Mouse (Mus musculus) heart, postnatal 36 days (tissue): ENCODE measurements around the gene Prkcq. TPM values are rescaled to one million over a fixed set of nuclear protein-coding genes. Genes with fewer than 3 reads are reported as not detected.

Experiments
- DNase-seq, 2 experiments: peaks; one replicate each; pipeline ENCODE4 v3.0.0; 2021 to 2022
- intact Hi-C: fragments of 180-260 bp; cut with DNase I; formaldehyde crosslinking; loops from one replicate; pipeline ENCODE4 v1.15.1; 2025
- total RNA-seq, 2 experiments: library from RNA; stranded (reverse); gene quantifications; 2 replicates each; pipeline ENCODE4 v1.2.3; 2021

Gene Prkcq
- total RNA-seq, 2 experiments from 2014 or later: 2.1 TPM

DNA sequence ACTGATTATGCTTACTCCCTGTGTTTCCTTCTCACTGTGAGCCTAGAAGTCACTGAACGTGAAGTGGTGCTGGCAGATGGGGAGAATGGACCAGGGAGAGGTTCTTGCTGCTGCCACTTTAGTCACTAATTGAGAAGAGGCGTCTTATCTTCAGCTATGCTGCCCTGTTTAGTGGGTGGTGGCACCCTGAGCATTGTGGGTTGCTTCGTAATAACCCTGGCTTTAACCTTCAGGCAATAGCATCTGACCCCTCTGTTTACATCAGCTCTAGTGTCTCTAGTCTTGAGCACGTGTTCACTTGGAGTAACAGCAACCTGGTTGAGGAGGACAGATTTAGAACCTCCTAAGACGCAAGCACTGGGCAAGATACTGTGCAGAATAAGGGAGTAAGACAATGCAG is 44.9 kb downstream of the Prkcq start:
- intact Hi-C loops: no loop called here
- no peak for DNase-seq

DNA sequence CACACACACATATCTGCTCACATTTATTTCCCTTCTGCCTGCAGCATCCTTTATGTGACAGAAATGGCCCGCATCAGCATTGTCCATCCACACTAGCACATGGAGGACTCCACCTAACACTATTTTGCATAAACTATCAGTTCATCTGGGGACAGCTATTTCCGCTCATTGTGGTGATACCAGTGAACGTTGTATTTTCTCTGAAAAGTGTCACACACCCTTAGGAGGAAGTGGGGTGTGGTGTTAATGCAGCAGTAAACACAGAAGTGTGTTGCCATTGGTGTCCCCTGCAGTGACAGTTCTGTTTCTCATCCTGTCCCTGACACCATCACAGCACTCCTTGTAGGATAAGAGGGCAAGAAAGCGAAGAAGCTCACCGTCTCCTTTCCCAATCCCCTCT is 46.2 kb downstream of the Prkcq start:
- no peak for DNase-seq
- intact Hi-C loops: no loop called here

DNA sequence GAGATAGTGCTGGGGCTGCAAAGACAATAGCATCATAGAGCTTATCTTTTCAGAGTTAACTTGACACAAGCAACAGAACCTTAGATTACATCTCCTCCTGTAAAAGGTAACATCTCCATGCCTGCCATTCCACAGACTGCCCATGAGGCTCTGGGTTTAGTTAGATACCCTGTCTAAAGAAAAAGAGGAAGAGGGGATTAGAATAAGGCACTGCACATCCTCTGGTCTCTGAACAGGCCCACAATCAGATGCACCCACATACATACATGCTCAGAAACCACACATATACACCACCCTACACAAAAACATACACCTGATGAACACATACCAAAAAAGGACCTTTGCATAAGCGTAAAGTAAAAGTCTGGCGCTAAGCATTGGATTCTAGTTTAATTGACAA is 47.4 kb downstream of the Prkcq start:
- intact Hi-C loops: no loop called here
- no peak for DNase-seq

DNA sequence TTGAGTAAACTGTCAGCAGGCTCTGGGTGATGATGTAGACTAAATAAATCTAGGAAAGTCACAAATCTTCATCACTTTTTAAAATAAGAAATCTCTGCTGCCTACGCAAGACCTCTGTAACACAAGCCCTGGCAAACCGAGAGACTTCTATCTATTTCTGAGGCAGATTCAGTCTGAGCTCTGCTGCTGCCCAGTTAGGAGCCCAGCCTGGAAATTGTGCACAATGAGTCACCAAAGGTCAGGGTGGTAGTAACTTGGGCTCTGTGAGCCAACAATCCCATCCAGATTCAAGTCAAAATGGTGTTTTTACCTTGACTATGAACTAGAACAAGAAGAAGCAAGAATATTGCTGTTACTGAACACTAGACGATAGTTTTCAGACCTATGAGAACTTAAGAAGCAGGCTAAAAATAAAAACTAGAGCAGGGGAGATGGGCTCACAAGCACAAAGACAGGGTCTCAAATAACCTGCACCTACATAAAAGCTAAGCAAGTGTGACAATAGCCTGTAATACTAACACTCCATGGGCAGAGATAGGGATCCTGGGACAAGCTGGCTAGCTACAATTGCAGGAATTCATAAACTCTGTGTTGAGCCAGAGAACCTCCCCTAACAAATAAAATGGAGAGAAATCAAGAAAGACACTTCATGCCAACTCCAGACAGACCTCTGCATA is 53.0 kb downstream of the Prkcq start:
- DNase-seq: no peak
- intact Hi-C loops: no loop called here

DNA sequence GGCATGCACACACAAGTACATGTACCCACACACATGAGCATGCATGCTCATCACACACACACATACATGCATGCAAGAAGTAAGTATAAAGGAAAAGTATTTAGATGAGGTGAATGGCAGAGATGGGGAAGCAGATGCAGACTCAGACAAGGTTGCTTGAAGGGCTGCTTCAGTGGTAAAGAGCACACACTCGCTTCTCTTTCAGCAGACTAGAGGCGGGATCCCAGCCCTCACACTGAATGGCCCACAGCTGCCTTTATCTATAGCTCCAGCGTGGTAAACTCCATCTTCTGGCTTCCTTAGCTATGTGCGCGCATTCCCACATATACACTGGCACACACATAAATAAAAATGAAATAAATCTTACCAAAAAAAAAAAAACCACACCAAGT is 53.6 kb downstream of the Prkcq start:
- no peak for DNase-seq
- intact Hi-C loops: no loop called here

DNA sequence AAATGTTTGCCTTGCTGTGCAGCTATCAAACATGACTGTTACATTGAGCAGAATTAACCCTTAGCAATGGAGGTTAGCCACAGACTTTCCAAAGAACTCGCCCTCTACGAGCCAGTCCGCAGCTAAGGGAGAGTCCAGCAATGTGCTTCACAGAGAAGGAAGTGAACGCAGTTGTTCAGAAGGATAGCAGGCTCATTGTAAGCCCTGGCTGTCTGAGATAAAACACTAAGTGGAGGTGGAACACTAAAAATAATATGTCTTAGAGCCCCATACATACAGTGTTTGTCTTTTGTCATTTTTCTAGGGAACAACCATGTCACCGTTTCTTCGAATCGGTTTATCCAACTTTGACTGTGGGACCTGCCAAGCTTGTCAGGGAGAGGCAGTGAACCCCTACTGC is 54.6 kb downstream of the Prkcq start:
- intact Hi-C loops: no loop called here
- no peak for DNase-seq

DNA sequence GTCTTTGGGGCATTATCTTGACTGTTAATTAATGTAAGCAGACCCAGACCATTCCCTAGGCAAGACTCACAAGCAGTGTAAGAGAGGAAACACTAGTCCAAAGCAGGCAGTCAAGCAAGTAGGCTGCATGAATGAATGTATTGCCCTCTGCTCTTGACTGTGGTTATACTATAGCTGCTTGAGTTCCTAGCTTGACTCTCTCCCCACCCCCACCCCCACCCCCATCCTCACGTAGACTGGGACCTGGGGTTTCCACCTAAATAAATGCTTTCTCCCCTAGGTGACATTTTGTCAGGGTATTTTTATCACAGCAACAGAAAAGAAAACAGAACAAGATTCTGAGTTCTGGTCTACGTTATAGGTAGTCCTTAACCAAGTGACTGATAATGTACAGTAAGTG is 57.2 kb downstream of the Prkcq start:
- DNase-seq: no peak
- intact Hi-C loops: no loop called here

DNA sequence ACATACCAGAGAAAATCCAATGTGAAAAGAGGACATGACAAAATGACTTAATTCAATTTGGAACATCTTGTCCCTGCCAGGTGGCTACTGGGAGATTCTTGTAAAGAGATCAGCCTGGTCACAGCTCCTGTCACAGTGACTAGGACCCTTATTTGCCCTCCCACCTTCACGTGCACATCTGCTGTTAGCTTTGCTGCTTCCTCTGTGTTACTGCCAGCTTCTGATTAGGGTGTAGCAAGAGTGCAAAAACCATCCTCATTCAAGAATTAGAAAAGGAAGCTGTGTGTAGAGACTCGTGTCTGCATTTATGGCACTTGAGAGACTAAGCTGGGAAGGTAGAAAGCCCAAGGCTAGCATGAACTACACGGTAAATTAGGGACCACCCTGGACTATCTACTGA is 59.2 kb downstream of the Prkcq start:
- intact Hi-C loops: no loop called here
- no peak for DNase-seq

DNA sequence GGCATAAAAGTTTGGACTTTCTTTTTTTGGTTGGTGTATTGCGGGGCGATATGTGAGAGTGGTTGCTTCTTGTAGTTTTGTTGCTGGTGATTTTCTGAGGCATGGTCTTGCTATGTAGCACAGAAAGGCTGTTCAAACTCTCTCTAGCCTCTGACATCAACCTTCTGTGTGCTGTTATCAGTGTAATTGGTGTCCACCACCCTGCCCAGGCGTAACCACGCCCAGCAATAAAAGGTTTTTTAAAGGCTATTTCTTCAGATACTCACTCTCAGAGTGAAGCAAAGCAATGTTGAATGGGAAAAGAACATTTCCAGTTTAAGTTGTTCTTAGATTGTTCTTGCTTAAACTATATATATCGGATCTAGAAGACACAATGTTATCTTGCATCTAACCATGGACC is 60.1 kb downstream of the Prkcq start:
- intact Hi-C loops: no loop called here
- DNase-seq: no peak

DNA sequence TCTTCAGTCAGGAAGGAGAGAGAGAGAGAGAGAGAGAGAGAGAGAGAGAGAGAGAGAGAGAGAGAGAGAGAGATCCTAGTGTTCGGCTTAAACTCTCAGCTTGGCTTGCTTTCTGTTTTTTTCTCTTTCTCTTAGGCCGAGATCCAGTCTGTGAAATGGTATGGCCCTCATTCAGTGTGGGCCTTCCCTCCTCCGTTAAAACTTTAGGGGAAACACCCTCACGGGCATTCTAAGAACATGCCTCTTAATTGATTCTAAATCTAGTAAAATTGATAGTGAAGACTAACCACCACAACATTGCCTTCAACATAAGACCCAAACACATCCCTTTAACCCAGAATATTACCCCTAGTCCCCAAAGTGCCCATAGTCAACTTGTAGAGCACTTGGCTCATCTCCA is 66.3 kb downstream of the Prkcq start:
- no peak for DNase-seq
- intact Hi-C loops: no loop called here

DNA sequence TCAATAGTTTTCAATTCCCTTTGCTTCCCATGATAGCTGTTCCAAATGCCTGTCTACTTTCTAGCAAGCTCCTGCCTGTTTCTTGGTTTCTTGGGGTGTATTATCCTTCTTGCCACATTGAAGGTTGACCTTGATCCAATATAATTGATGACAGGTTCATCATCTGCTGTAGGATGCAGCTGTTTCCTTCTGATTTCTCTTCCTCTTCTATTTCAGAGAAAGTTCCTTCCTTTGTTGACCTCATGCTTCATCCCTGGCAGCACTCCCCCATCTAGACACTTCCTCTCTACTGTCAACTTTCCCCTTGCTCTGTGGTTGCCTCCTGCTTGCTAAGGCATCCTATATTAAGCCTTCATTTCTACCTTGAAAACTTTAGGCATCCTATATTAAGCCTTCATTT is 67.6 kb downstream of the Prkcq start:
- intact Hi-C loops: no loop called here
- DNase-seq: no peak

DNA sequence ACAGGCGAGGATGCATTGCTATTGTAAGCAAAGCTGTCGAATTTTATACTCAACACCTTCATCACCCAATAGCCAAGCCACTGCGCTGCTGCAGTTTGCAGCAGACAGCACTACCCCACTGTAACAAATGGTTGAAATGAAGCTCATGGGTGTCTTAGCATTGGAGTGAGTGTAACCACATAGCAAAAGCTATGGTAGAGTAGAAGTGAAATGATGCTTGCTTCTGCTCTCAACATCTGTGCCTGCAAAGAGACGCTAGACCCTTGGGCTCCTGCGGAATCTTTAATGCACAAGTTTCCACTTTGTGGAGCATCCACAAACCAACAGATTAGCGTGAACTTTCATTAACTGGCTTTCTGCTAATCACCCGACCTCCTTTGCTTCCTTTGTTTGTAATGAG is 74.0 kb downstream of the Prkcq start:
- DNase-seq: no peak
- intact Hi-C loops: no loop called here

DNA sequence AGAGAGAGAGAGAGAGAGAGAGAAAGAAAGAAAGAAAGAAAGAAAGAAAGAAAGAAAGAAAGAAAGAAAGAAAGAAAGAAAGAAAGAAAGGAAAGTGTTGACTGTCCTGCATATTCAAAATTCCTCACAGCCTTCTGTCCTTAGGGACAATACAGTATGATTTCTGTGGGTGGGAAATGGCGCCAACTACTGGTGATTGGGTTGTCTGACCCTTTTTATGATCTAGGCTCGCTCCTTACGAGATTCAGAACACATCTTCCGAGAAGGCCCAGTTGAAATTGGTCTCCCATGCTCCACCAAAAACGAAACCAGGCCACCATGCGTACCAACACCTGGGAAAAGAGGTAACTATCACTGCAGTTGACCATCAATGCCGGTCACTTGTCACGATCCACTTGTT is 82.0 kb downstream of the Prkcq start:
- DNase-seq: peak; percentile 36 to 61
- intact Hi-C loops: loop anchor here (1.0 kb wide), 1 partner anchor 141 kb away; no protein-coding TSS in a partner anchor

DNA sequence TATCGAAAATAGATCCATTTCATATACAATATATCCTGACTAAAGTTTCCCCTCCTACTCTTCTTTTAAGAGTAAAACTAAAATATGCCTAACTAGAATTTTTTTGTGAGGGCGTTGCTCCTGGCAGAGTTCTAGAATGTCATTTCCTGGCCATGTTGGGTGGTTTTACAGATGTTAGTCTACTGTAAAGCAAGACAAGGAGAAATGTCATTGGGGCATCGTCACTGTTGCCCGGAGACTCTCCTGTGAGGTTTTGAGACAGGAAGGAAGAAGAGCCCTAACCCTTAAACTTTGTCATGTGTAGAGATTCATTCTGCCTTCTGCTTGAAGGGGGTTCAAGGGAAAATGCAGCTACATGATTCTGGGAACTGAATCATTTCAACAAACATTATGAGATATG is 82.5 kb downstream of the Prkcq start:
- no peak for DNase-seq
- intact Hi-C loops: loop anchor here (1.0 kb wide), 1 partner anchor 141 kb away; no protein-coding TSS in a partner anchor

DNA sequence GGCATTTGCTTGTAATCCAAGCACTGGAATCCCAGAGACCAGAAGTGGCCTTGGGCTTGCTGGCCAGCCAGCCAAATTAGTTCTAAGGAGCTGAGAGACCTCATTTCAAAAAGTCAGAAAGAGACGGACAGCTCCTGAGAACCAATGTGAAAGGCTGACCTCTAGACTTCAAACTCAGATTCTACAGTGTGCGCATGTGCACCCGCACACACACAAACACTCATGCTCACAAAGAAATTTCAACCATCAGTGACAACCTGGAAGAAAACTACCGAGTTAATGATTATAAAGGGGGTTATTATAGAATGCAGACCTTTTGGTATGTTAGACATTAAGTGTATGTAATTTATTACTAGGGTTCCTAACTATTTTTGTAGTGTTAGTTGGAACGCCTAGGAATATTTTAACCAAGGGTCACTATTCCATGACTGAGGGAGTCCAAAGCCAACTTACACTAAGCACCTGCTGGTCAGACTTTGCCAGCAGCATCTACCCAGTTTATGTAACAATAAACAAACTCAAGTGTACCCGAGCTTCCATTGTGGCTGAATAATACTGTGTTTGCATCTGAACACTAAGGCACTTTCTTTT is 85.4 kb downstream of the Prkcq start:
- intact Hi-C loops: loop anchor here (5.0 kb wide), 1 partner anchor 85 kb away; the partner anchor contains the start of gene Prkcq
- DNase-seq: no peak

DNA sequence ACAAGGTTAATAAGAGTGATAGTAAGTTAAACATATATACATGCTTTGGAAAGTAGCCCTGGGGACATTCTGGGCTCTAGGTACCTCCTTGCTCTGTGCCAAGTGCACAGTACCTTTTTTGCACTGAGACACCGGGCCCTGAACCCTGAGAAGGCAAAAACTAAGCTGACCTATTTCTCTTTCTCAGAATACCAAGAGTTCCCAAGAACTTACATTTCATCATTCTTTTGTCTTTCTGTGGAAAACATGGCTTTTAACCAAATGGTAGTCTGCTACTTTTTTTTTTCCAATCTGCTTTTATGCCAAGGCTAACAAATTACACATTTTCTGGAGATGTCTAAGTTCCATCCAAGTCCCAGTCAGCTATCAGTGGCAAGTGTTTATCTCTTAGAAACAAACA is 86.3 kb downstream of the Prkcq start:
- no peak for DNase-seq
- intact Hi-C loops: loop anchor here (5.0 kb wide), 1 partner anchor 86 kb away; the partner anchor contains the start of gene Prkcq

DNA sequence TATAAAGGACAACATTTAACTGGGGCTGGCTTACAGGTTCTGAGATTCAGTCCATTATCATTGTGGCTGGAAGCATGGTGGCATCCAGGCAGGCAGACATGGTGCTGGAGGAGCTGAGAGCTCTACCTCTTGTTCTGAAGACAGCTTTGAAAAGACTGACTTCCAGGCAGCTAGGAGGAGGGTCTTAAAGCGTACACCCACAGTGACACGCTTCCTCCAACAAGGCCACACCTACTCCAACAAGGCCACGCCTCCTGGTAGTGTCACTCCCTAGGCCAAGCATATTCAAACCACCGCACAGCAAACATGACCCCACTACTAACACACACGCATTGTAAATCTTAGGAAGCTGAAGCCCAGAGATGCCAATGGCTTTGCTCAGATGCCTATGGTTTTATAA is 87.5 kb downstream of the Prkcq start:
- intact Hi-C loops: loop anchor here (5.0 kb wide), 1 partner anchor 87 kb away; the partner anchor contains the start of gene Prkcq
- DNase-seq: no peak

DNA sequence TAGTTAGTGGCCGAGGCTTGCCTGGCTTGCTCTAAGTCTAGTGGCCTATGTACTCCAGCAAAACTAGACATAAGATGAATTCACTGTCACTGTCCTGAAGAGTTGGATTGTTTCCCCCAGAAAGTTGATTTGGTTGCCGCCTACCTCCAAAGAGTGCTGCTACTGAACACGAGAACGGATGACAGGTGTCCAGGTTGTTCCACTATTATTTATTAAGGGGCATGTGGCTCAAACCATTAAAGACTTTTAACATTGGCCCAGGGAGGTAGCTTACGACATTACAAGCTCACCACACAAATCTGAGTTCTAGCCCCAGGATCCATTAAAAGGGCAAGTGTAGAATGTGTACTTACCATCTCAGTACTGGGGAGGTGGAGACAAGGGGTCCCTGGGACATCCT is 92.9 kb downstream of the Prkcq start:
- no peak for DNase-seq
- intact Hi-C loops: no loop called here

DNA sequence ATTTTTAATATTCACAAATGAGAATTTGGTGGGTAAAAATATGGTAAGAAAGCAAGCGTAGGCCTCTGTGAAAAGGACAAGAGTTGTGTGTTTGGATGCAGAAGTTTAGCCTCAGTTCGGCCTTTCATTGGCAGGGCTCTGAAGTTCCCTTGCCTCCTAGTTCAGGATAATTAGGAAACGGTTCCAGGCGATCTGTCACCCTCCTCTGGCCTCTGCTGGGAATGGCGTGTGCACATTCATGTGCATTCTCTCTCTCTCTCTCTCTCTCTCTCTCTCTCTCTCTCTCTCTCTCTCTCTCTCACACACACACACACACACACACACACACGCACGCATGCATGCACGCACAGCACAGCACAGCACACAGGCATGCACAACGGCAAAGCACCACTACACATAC is 93.5 kb downstream of the Prkcq start:
- intact Hi-C loops: no loop called here
- DNase-seq: no peak

DNA sequence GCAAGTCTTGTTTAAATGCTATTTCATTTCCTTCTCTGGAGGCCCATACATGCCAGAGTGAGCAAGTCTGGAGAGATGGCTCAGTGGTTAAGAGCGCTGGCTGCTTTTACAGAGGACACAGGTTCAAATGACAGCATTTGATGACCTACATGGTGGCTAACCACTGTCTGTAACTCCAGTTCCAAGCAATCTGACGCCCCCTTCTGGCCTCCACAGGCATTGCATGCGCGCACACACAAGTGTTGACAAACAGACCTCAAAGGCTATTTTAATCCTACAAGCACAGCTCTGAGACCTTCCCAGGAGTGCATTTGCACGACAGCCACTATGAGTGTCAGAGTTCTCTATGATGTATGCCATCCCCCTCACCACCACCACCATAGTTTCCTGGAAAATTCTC is 94.4 kb downstream of the Prkcq start:
- peak in 1 of 2 experiments; percentile 10 for DNase-seq
- intact Hi-C loops: no loop called here

DNA sequence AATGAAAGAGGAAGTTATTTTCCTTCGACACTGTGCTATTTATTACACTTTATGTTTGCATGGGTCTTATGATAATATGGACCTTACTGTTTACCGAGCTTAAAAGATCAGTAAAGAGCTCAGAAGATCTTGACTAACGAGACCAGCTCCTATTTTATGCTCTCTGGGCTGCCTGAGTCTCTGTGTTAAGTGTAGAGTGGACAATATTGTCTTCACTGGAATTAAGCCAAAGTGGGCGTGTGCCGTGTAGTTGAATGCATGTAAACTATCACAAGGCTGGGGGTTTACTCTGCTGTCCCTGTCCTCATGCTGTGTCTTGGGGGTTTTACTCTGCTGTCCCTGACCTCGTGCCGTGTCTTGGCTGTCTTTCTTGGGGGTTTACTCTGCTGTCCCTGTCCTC is 107.1 kb downstream of the Prkcq start:
- DNase-seq: no peak
- intact Hi-C loops: no loop called here

DNA sequence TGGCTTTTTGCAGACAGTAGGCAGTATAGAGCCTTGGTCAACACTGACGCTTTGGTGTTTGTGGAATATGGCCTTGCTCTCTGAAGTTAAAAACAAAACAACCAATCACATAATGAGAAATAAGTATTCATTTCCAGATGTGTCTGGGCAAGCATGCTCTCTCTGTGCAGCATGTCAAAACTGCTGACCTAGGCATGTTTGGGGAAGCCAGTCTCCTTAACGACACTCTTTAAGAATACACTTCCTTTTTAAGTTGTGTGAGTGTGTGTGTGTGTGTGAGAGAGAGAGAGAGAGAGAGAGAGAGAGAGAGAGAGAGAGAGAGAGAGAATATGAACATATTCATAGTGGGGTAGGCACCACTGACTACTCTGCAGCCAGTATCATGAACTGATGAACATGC is 108.3 kb downstream of the Prkcq start:
- no peak for DNase-seq
- intact Hi-C loops: no loop called here
